Mouse (Mus musculus) ES-Bruce4 (cell line): ENCODE results near the gene Rsrp1.

Source experiments
- CTCF ChIP-seq: IDR thresholded peaks from one replicate; pipeline ENCODE4 v1.8.1; 2011; ENCODE audit warnings: low read depth, low read length
- POLR2A ChIP-seq: IDR thresholded peaks from one replicate; pipeline ENCODE4 v1.8.1; 2011; ENCODE audit warnings: low read length; ENCODE audit not compliant: insufficient read depth

GRCm38 (mm10) chr4:134884364-134884763 lies 39.0 kb upstream of the Rsrp1 start:
- no peak for TF ChIP-seq CTCF
- no peak for TF ChIP-seq POLR2A
